In genomic region chr7:90355454-90355853, GRCm38 (mm10) we compare ENCODE assay signal across 20 mouse cellular contexts. TPM values are rescaled to one million over a fixed set of nuclear protein-coding genes. Genes with fewer than 3 reads are reported as not detected.
DNase-seq lines count a peak whose midpoint lies in the region; ATAC-seq and TF ChIP-seq lines count a peak whose summit lies in the region.
"Had no signal": no experiment of that assay in that cellular context is flagged by ENCODE, and none has a peak within 500 bp of the region (broad histone marks: within the 10 kb centered on the region; RNA-seq: fewer than 3 reads in every experiment).

No protein-coding gene starts in this region.

- H3K36me3 ChIP-seq in forebrain, embryonic 16.5 days (ENCODE audit: control insufficient read depth, insufficient read depth): no peaks in the 10 kb centered on the region
- H3K36me3 ChIP-seq: embryonic facial prominence, embryonic 13.5 days; heart, embryonic 12.5 days; limb, embryonic 10.5 days; liver, embryonic 12.5 days; midbrain, embryonic 12.5 days had no signal

- 0 out of 2 replicates have a peak overlapping the region, but pooled peaks have one; percentile 15 for H3K27ac ChIP-seq in layer of hippocampus, adult 2 months
- no peak overlapping the region for H3K27ac ChIP-seq in forebrain, embryonic 16.5 days (ENCODE audit: low read length)
- H3K27ac ChIP-seq: embryonic facial prominence, embryonic 13.5 days; limb, embryonic 10.5 days; liver, embryonic 12.5 days; midbrain, embryonic 12.5 days had no signal

- no peak for ATAC-seq in forebrain, embryonic 16.5 days
- ATAC-seq: hindbrain, embryonic 16.5 days; liver, embryonic 12.5 days had no signal

- 90% methylated on average over 3 of the region's 3 CpGs for WGBS in forebrain, embryonic 16.5 days

- H3K4me3 ChIP-seq in layer of hippocampus, adult 2 months: no peak overlapping the region
- H3K4me3 ChIP-seq in forebrain, embryonic 16.5 days (replicated peaks; ENCODE audit: low read length): no peak overlapping the region
- H3K4me3 ChIP-seq: embryonic facial prominence, embryonic 13.5 days; heart, embryonic 12.5 days; limb, embryonic 10.5 days; liver, embryonic 12.5 days; midbrain, embryonic 12.5 days had no signal

- TF ChIP-seq CTCF in layer of hippocampus, adult 2 months (conservative IDR thresholded peaks at IDR 0.05): no peak

- H3K27me3 ChIP-seq in forebrain, embryonic 16.5 days (replicated peaks; ENCODE audit: control insufficient read depth, insufficient read depth, low read length): no peaks in the 10 kb centered on the region
- H3K27me3 ChIP-seq: embryonic facial prominence, embryonic 13.5 days; heart, embryonic 12.5 days; liver, embryonic 12.5 days; midbrain, embryonic 12.5 days had no signal

- no peaks in the 10 kb centered on the region for H3K9me3 ChIP-seq in forebrain, embryonic 16.5 days (ENCODE audit: control insufficient read depth, low read length)
- H3K9me3 ChIP-seq: embryonic facial prominence, embryonic 13.5 days; heart, embryonic 12.5 days; limb, embryonic 10.5 days; liver, embryonic 12.5 days; midbrain, embryonic 12.5 days had no signal

- no peak for DNase-seq in layer of hippocampus, adult 2 months (ENCODE audit: low spot score in 2 of 2)
- DNase-seq in layer of hippocampus, adult 9-11 months: no peak
- peak; percentile 44 to 56 for DNase-seq in CD8-positive naive resting alpha-beta T cell, adult 2 months (ENCODE audit: low read depth in 2 of 2, low spot score in 2 of 2)
- peak; percentile 12 for DNase-seq in adrenal gland, postnatal 25 days
- DNase-seq in natural killer cell, adult 2 months (ENCODE audit: low spot score in 2 of 2): peak; percentile 62 to 71
- no peak for DNase-seq in kidney, postnatal 25 days
- no peak for DNase-seq in right cerebral cortex, postnatal 25 days
- DNase-seq: cerebellum, adult 9-11 months; gastrocnemius, postnatal 25 days; kidney, adult 8-10 months; kidney, postnatal 36 days; lung, embryonic 14.5 days; lung, postnatal 4 days had no signal

- H3K9ac ChIP-seq in forebrain, embryonic 16.5 days (replicated peaks; ENCODE audit: low read depth, low read length): no peak overlapping the region
- H3K9ac ChIP-seq: embryonic facial prominence, embryonic 13.5 days; heart, embryonic 12.5 days; liver, embryonic 12.5 days; lung, embryonic 14.5 days; midbrain, embryonic 12.5 days had no signal

- H3K4me1 ChIP-seq in forebrain, embryonic 16.5 days (replicated peaks; ENCODE audit: control insufficient read depth, insufficient read depth, low read length): no peaks in the 10 kb centered on the region
- H3K4me1 ChIP-seq: embryonic facial prominence, embryonic 13.5 days; liver, embryonic 12.5 days; midbrain, embryonic 12.5 days had no signal

- no peak overlapping the region for H3K4me2 ChIP-seq in forebrain, embryonic 16.5 days (ENCODE audit: low read length)
- H3K4me2 ChIP-seq: embryonic facial prominence, embryonic 13.5 days; heart, embryonic 12.5 days; liver, embryonic 12.5 days; lung, embryonic 14.5 days; midbrain, embryonic 12.5 days had no signal

RNA-seq across cellular contexts. Expression of gene Sytl2, which starts 53.4 kb away (rescaled TPM):
- total RNA-seq in layer of hippocampus, adult 2 months (2021): 10 to 100 TPM; 30.1 to 36.0 TPM
- 4.2 and 4.5 TPM in 2 replicates for total RNA-seq in adrenal gland, postnatal 25 days (2021)
- polyA plus RNA-seq in forebrain, embryonic 16.5 days (2015; fragmentation: Nextera tagmentation; extraction: Ambion mirVana): 2.3 and 2.5 TPM in 2 replicates

Comparison
In these comparisons a context has a peak if more than half of its experiments do, and no peak if none do; other contexts are left out.
1. DNase-seq: peak in CD8-positive naive resting alpha-beta T cell, adult 2 months (2 of 2), adrenal gland, postnatal 25 days (single experiment) and natural killer cell, adult 2 months (2 of 2); none in layer of hippocampus, adult 2 months (0 of 2), layer of hippocampus, adult 9-11 months (single experiment), kidney, postnatal 25 days (0 of 2) and right cerebral cortex, postnatal 25 days (single experiment).